Mouse (Mus musculus): Measurements from ENCODE around the gene Mdm2. TPM values are rescaled to one million over a fixed set of nuclear protein-coding genes. Genes with fewer than 3 reads are reported as not detected.

Gene Mdm2
- polyA plus RNA-seq, 1 experiment: 36.0 TPM

- no peak for TF ChIP-seq CTCF (IDR thresholded peaks at IDR 0.05; ENCODE audit: control insufficient read depth, insufficient read depth, insufficient read length)
- no peak for TF ChIP-seq MYOD1 (IDR thresholded peaks at IDR 0.05; ENCODE audit: control insufficient read depth, insufficient read length, low read depth)
- no peak for TF ChIP-seq USF1 (IDR thresholded peaks at IDR 0.05; ENCODE audit: low read depth)
- TF ChIP-seq FOSL1 (IDR thresholded peaks at IDR 0.05; ENCODE audit: insufficient read depth, low read length, poor library complexity, severe bottlenecking): no peak
- TF ChIP-seq MAX (IDR thresholded peaks at IDR 0.05): no peak
- TF ChIP-seq MYOG (IDR thresholded peaks at IDR 0.05; ENCODE audit: control insufficient read depth, extremely low read depth, insufficient read length): no peak
- no peak for TF ChIP-seq CEBPB (IDR thresholded peaks at IDR 0.05; ENCODE audit: low read depth)
- no peak overlapping the region for H3K4me3 ChIP-seq (ENCODE audit: insufficient read depth, poor library complexity, severe bottlenecking)
These were observed 33.8 kb downstream of the Mdm2 start for GRCm38 (mm10) chr10:117676644-117677313.

GRCm38 (mm10) chr10:117676036-117676643, 34.4 kb downstream of the Mdm2 start:
- Histone ChIP-seq H3K79me2 (ENCODE audit: control insufficient read depth, insufficient read depth) (no peaks in the 10 kb centered on the region), H3K27me3 (ENCODE audit: control insufficient read depth, insufficient read depth, insufficient read length) (no peaks in the 10 kb centered on the region), H3ac (ENCODE audit: control insufficient read depth, insufficient read length, low read depth) (no peak overlapping the region), H3K4me3 (ENCODE audit: insufficient read depth, poor library complexity, severe bottlenecking) (no peak overlapping the region), H3K36me3 (ENCODE audit: control insufficient read depth, insufficient read depth) (no peaks in the 10 kb centered on the region), H3K79me3 (ENCODE audit: low read depth) (no peaks in the 10 kb centered on the region)
- TF ChIP-seq CEBPB (IDR thresholded peaks at IDR 0.05; ENCODE audit: low read depth) (no peak), MYOD1 (IDR thresholded peaks at IDR 0.05; ENCODE audit: control insufficient read depth, insufficient read length, low read depth) (no peak), FOSL1 (IDR thresholded peaks at IDR 0.05; ENCODE audit: insufficient read depth, low read length, poor library complexity, severe bottlenecking) (no peak), MAX (IDR thresholded peaks at IDR 0.05) (no peak)

More at GRCm38 (mm10) chr10:117676644-117677313, 33.8 kb downstream of the Mdm2 start:
- Histone ChIP-seq H3ac (ENCODE audit: control insufficient read depth, insufficient read length, low read depth) (no peak overlapping the region), H3K36me3 (ENCODE audit: control insufficient read depth, insufficient read depth) (no peaks in the 10 kb centered on the region), H3K27me3 (ENCODE audit: control insufficient read depth, insufficient read depth, insufficient read length) (no peaks in the 10 kb centered on the region), H3K79me3 (ENCODE audit: low read depth) (no peaks in the 10 kb centered on the region), H3K79me2 (ENCODE audit: control insufficient read depth, insufficient read depth) (no peaks in the 10 kb centered on the region)

- H3K27me3 ChIP-seq (ENCODE audit: control insufficient read depth, insufficient read depth, insufficient read length): no peaks in the 10 kb centered on the region
- TF ChIP-seq USF1 (IDR thresholded peaks at IDR 0.05; ENCODE audit: low read depth) (peak; percentile 81), CTCF (IDR thresholded peaks at IDR 0.05; ENCODE audit: control insufficient read depth, insufficient read depth, insufficient read length) (no peak)
- no peak overlapping the region for H3K4me3 ChIP-seq (ENCODE audit: insufficient read depth, poor library complexity, severe bottlenecking)
- no peaks in the 10 kb centered on the region for H3K79me2 ChIP-seq (ENCODE audit: control insufficient read depth, insufficient read depth)
- no peak overlapping the region for H3ac ChIP-seq (ENCODE audit: control insufficient read depth, insufficient read length, low read depth)
- H3K36me3 ChIP-seq (ENCODE audit: control insufficient read depth, insufficient read depth): no peaks in the 10 kb centered on the region
- H3K79me3 ChIP-seq (ENCODE audit: low read depth): no peaks in the 10 kb centered on the region
These were observed 35.2 kb downstream of the Mdm2 start for GRCm38 (mm10) chr10:117675096-117676035.

- H3K27me3 ChIP-seq (ENCODE audit: control insufficient read depth, insufficient read depth, insufficient read length): no peaks in the 10 kb centered on the region
- no peaks in the 10 kb centered on the region for H3K79me3 ChIP-seq (ENCODE audit: low read depth)
- no peaks in the 10 kb centered on the region for H3K79me2 ChIP-seq (ENCODE audit: control insufficient read depth, insufficient read depth)
- no peak overlapping the region for H3K4me3 ChIP-seq (ENCODE audit: insufficient read depth, poor library complexity, severe bottlenecking)
- no peak overlapping the region for H3ac ChIP-seq (ENCODE audit: control insufficient read depth, insufficient read length, low read depth)
- no peak for TF ChIP-seq MYOG (IDR thresholded peaks at IDR 0.05; ENCODE audit: control insufficient read depth, extremely low read depth, insufficient read length)
- no peak for TF ChIP-seq MYOD1 (IDR thresholded peaks at IDR 0.05; ENCODE audit: control insufficient read depth, insufficient read length, low read depth)
- TF ChIP-seq CTCF (IDR thresholded peaks at IDR 0.05; ENCODE audit: control insufficient read depth, insufficient read depth, insufficient read length): no peak
- no peak for TF ChIP-seq CEBPB (IDR thresholded peaks at IDR 0.05; ENCODE audit: low read depth)
- H3K36me3 ChIP-seq (ENCODE audit: control insufficient read depth, insufficient read depth): no peaks in the 10 kb centered on the region
These were observed 36.1 kb downstream of the Mdm2 start for GRCm38 (mm10) chr10:117674359-117675019.

- Histone ChIP-seq H3ac (ENCODE audit: control insufficient read depth, insufficient read length, low read depth) (no peak overlapping the region), H3K27me3 (ENCODE audit: control insufficient read depth, insufficient read depth, insufficient read length) (no peaks in the 10 kb centered on the region), H3K79me2 (ENCODE audit: control insufficient read depth, insufficient read depth) (no peaks in the 10 kb centered on the region), H3K79me3 (ENCODE audit: low read depth) (no peaks in the 10 kb centered on the region), H3K4me3 (ENCODE audit: insufficient read depth, poor library complexity, severe bottlenecking) (no peak overlapping the region), H3K36me3 (ENCODE audit: control insufficient read depth, insufficient read depth) (no peaks in the 10 kb centered on the region)
- TF ChIP-seq CEBPB (IDR thresholded peaks at IDR 0.05; ENCODE audit: low read depth): no peak
- TF ChIP-seq MAX (IDR thresholded peaks at IDR 0.05): no peak
- no peak for TF ChIP-seq MYOD1 (IDR thresholded peaks at IDR 0.05; ENCODE audit: control insufficient read depth, insufficient read length, low read depth)
- no peak for TF ChIP-seq CTCF (IDR thresholded peaks at IDR 0.05; ENCODE audit: control insufficient read depth, insufficient read depth, insufficient read length)
- TF ChIP-seq FOSL1 (IDR thresholded peaks at IDR 0.05; ENCODE audit: insufficient read depth, low read length, poor library complexity, severe bottlenecking): no peak
- no peak for TF ChIP-seq USF1 (IDR thresholded peaks at IDR 0.05; ENCODE audit: low read depth)
- no peak for TF ChIP-seq MYOG (IDR thresholded peaks at IDR 0.05; ENCODE audit: control insufficient read depth, extremely low read depth, insufficient read length)
These were observed 36.6 kb downstream of the Mdm2 start for GRCm38 (mm10) chr10:117673913-117674312.

Data from C2C12 (cell line).